Mouse (Mus musculus) heart, embryonic 15.5 days (tissue): ENCODE data around the gene Homer3. TPM values are rescaled to one million over a fixed set of nuclear protein-coding genes. Genes with fewer than 3 reads are reported as not detected.

Experiments used
- ATAC-seq: fragments of 200-750 bp; cut with Nextera tagmentation; replicated peaks from 2 replicates; pipeline ENCODE4 v1.8.0; 2017; ENCODE audit warnings: low read depth, moderate TSS enrichment; ENCODE audit not compliant: insufficient number of reproducible peaks, insufficient read depth, low FRiP score
- H3K27ac ChIP-seq: fragments of 300-500 bp; sonication (generic); 2 replicates; pipeline ENCODE4 v1.5.1; 2015; ENCODE audit warnings: mild to moderate bottlenecking, inconsistent platforms
- H3K27me3 ChIP-seq: fragments of 300-500 bp; sonication (generic); 2 replicates; pipeline ENCODE4 v1.6.1; 2015; ENCODE audit warnings: inconsistent platforms
- H3K36me3 ChIP-seq: fragments of 300-500 bp; sonication (generic); 2 replicates; pipeline ENCODE4 v1.6.1; 2015; ENCODE audit warnings: mild to moderate bottlenecking, inconsistent platforms
- H3K4me1 ChIP-seq: fragments of 300-500 bp; sonication (generic); replicated peaks from 2 replicates; pipeline ENCODE4 v1.6.1; 2015; ENCODE audit warnings: inconsistent platforms
- H3K4me2 ChIP-seq: fragments of 300-500 bp; sonication (generic); 2 replicates; pipeline ENCODE4 v1.6.1; 2015; ENCODE audit warnings: inconsistent platforms, mild to moderate bottlenecking, moderate library complexity
- H3K4me3 ChIP-seq: fragments of 300-500 bp; sonication (generic); 2 replicates; pipeline ENCODE4 v1.5.1; 2015; ENCODE audit warnings: mild to moderate bottlenecking, inconsistent platforms
- H3K9ac ChIP-seq: fragments of 300-500 bp; sonication (generic); 2 replicates; pipeline ENCODE4 v1.6.1; 2015; ENCODE audit warnings: mild to moderate bottlenecking, inconsistent platforms
- H3K9me3 ChIP-seq: fragments of 300-500 bp; sonication (generic); replicated peaks from 2 replicates; pipeline ENCODE4 v1.6.1; 2016; ENCODE audit warnings: inconsistent platforms
- WGBS: fragments of 180-500 bp; shearing (Covaris S2); methylation state at CpG from one replicate; pipeline ENCODE4 v1.1.7; 2015; ENCODE audit warnings: mixed read lengths; 5-methylcytosine and 5-hydroxymethylcytosine counted together
- polyA plus RNA-seq: library from polyadenylated mRNA; unstranded; fragments of >200 nt; fragmentation: Nextera tagmentation; extraction: Ambion mirVana; gene quantifications from 2 replicates; pipeline ENCODE4 v1.2.1, GENCODE M21; 2015

The Homer3 gene
- 24.2 and 33.6 TPM in 2 replicates for polyA plus RNA-seq

GRCm38 (mm10) chr8:70282603-70283135 is at the start of gene Homer3:
Gene Homer3, plus strand, starts transcription at chr8:70282827.
- 2% methylated on average over 36 of the region's 36 CpGs for WGBS
- Histone ChIP-seq H3K9me3 (no peaks in the 10 kb centered on the region), H3K4me3 (peak within 1 kb of the TSS; percentile 97), H3K4me2 (peak within 1 kb of the TSS; percentile 96), H3K9ac (peak within 1 kb of the TSS; percentile 96), H3K36me3 (peaks cover 25% of the 10 kb centered on the region), H3K27ac (peak within 1 kb of the TSS; percentile 86), H3K27me3 (no peaks in the 10 kb centered on the region), H3K4me1 (peaks cover 43% of the 10 kb centered on the region)
- ATAC-seq: peak; percentile 87

DNA sequence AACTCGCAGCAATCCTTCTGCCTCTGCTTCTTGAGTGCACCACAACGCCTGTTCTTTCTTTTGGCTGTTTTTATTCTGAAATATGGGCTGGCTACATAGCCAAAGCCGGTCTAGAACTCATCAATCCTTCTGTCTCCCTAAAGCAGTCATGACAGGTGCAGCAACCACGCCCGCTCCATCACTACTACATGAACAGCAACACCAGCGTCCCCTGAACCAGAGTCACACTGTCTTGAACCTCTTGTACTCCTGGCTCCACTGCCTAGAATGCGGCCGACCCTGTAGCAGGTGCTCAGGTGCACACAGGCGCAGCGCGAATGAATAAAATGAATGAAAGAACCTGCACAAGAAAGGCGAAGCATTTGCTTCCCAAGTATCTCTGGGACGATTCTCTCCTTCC is 49.0 kb upstream of the Homer3 start:
- Histone ChIP-seq H3K27ac (peak overlapping the region; percentile 93; the same call in 1 of the 2 replicates), H3K9me3 (no peaks in the 10 kb centered on the region), H3K27me3 (no peaks in the 10 kb centered on the region), H3K9ac (peak overlapping the region; percentile 76), H3K4me1 (peaks cover 20% of the 10 kb centered on the region), H3K4me3 (peak overlapping the region; percentile 78), H3K4me2 (peak overlapping the region; percentile 84), H3K36me3 (peaks cover 44% of the 10 kb centered on the region)
- ATAC-seq: no peak
- 5% methylated on average over 13 of the region's 13 CpGs for WGBS

GRCm38 (mm10) chr8:70234080-70234780 is 48.4 kb upstream of the Homer3 start, which contains the start of the genes Sugp2 and Armc6:
Gene Sugp2, plus strand, starts transcription at chr8:70234226.
Gene Armc6, minus strand, starts transcription at chr8:70234466.
- Histone ChIP-seq H3K9me3 (no peaks in the 10 kb centered on the region), H3K4me3 (peak within 1 kb of the TSS; percentile 78), H3K27me3 (no peaks in the 10 kb centered on the region), H3K4me2 (peak within 1 kb of the TSS; percentile 84), H3K36me3 (peaks cover 44% of the 10 kb centered on the region), H3K9ac (peak within 1 kb of the TSS; percentile 76), H3K4me1 (peaks cover 20% of the 10 kb centered on the region), H3K27ac (peak within 1 kb of the TSS; percentile 93)
- peak; percentile 97 for ATAC-seq
- whole genome bisulfite sequencing: under 1% methylated on average over 67 of the region's 67 CpGs

DNA sequence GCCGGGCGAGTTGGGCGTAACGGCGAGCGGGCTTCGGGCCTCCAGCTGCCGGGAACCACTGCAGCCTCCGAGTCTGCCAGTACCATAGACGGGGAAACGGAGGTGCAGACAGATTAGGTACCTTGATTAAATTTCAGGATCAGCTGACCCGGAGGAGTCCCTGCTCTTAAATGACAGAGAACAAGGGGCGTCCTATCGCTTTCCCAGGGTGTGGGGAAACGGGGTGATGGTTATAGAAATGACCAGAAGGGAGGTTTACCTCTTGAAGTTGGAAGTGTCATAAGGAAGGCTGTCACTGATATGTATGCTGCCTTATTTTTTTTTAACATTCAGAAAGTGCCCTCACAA is 47.9 kb upstream of the Homer3 start:
- no peak for ATAC-seq
- peak overlapping the region; percentile 78 for H3K4me3 ChIP-seq
- peaks cover 42% of the 10 kb centered on the region for H3K36me3 ChIP-seq
- WGBS: 0% methylated on average over 15 of the region's 15 CpGs
- peaks cover 20% of the 10 kb centered on the region for H3K4me1 ChIP-seq
- no peaks in the 10 kb centered on the region for H3K9me3 ChIP-seq
- H3K27me3 ChIP-seq: no peaks in the 10 kb centered on the region
- H3K27ac ChIP-seq: peak overlapping the region; percentile 93
- peak overlapping the region; percentile 76 for H3K9ac ChIP-seq
- peak overlapping the region; percentile 84 for H3K4me2 ChIP-seq

- H3K36me3 ChIP-seq: peaks cover 61% of the 10 kb centered on the region
- no peaks in the 10 kb centered on the region for H3K9me3 ChIP-seq
- no peak for ATAC-seq
- H3K4me2 ChIP-seq: no peak overlapping the region
- H3K4me3 ChIP-seq: no peak overlapping the region
- H3K27me3 ChIP-seq: no peaks in the 10 kb centered on the region
- peaks cover 20% of the 10 kb centered on the region for H3K4me1 ChIP-seq
- no peak overlapping the region for H3K27ac ChIP-seq
- no peak overlapping the region for H3K9ac ChIP-seq
- 64% methylated on average over 2 of the region's 2 CpGs for WGBS
Measured at GRCm38 (mm10) chr8:70237842-70238241, 44.8 kb upstream of the Homer3 start.

GRCm38 (mm10) chr8:70240642-70241041 is 42.0 kb upstream of the Homer3 start:
- peaks cover 6% of the 10 kb centered on the region for H3K4me1 ChIP-seq
- H3K27ac ChIP-seq: no peak overlapping the region
- H3K4me3 ChIP-seq: no peak overlapping the region
- H3K4me2 ChIP-seq: no peak overlapping the region
- H3K9me3 ChIP-seq: no peaks in the 10 kb centered on the region
- WGBS: 89% methylated on average over 5 of the region's 5 CpGs
- peaks cover 83% of the 10 kb centered on the region for H3K36me3 ChIP-seq
- no peak for ATAC-seq
- H3K27me3 ChIP-seq: no peaks in the 10 kb centered on the region
- H3K9ac ChIP-seq: no peak overlapping the region

DNA sequence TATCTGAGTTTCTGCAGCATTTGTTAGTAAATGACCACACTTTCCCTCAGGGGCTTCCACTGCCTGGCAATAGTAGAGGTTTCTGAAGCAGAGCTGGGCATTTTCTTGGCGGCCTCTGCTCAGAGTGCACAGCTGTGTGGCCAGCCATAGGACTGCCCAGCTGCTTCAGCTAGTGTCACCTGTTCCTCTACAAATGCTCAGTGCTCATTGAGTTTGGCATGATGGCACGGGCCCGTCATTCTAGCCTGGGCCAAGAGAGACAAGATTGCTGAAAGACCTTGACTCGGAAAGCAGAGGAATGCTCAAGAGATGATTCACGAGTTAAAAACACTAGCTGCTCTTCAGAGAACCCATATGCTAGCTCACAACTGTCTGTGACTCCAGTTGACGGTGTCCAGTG is 36.0 kb upstream of the Homer3 start:
- Histone ChIP-seq H3K4me3 (no peak overlapping the region), H3K4me2 (no peak overlapping the region), H3K27ac (no peak overlapping the region), H3K9ac (no peak overlapping the region), H3K9me3 (no peaks in the 10 kb centered on the region), H3K27me3 (no peaks in the 10 kb centered on the region), H3K4me1 (no peaks in the 10 kb centered on the region), H3K36me3 (peaks cover 89% of the 10 kb centered on the region)
- ATAC-seq: no peak
- WGBS: 82% methylated on average over 6 of the region's 6 CpGs

DNA sequence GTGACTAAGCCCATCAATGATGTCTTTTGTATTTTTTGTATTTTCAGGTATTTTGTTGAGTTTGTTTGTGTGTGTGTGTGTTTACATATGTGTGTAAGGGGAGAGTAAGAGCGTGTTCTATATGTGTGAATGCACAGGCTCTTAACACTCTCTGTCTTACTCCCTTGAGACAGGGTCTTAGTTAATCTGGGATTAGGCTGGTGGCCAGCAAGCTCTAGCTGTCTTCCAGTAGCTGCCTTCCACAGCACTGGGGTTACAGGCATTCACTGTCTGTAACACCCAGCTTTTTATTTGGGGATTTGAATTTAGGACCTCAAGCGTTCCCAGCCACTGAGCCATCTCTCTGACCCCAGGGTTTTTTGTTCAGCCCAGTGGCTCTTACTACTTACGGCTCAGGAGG is 34.8 kb upstream of the Homer3 start:
- Histone ChIP-seq H3K4me3 (no peak overlapping the region), H3K27ac (no peak overlapping the region), H3K9me3 (no peaks in the 10 kb centered on the region), H3K4me2 (no peak overlapping the region), H3K27me3 (no peaks in the 10 kb centered on the region), H3K9ac (no peak overlapping the region), H3K36me3 (peaks cover 89% of the 10 kb centered on the region), H3K4me1 (no peaks in the 10 kb centered on the region)
- 93% methylated on average over 3 of the region's 3 CpGs for WGBS
- ATAC-seq: no peak

DNA sequence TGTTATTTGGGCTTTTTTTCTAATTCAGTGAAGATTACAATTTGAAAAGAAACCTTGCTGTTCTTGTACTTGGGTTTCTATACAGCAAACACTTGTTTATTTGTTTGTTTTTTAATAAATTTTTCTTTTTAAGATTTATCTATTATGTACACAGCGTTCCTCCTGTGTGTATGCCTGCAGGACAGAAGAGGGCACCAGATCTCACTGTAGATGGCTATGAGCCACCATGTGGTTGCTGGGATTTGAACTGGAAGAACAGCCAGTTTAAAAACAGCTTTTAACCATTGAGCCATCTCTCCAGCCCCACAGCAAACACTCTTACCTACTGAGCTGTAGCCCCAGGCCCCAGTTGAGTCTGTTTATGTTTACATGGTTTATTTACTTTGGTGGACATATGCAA is 28.0 kb upstream of the Homer3 start:
- Histone ChIP-seq H3K9me3 (no peaks in the 10 kb centered on the region), H3K36me3 (peaks cover 91% of the 10 kb centered on the region), H3K4me1 (peaks cover 19% of the 10 kb centered on the region), H3K4me3 (no peak overlapping the region), H3K4me2 (no peak overlapping the region), H3K27me3 (no peaks in the 10 kb centered on the region), H3K9ac (no peak overlapping the region), H3K27ac (no peak overlapping the region)
- ATAC-seq: no peak
- WGBS: 83% methylated on average over 1 of the region's 1 CpGs

- no peak for ATAC-seq
- H3K4me2 ChIP-seq: no peak overlapping the region
- H3K9me3 ChIP-seq: no peaks in the 10 kb centered on the region
- 82% methylated on average over 3 of the region's 3 CpGs for WGBS
- peaks cover 94% of the 10 kb centered on the region for H3K36me3 ChIP-seq
- H3K27me3 ChIP-seq: no peaks in the 10 kb centered on the region
- peaks cover 22% of the 10 kb centered on the region for H3K4me1 ChIP-seq
- H3K9ac ChIP-seq: no peak overlapping the region
- no peak overlapping the region for H3K4me3 ChIP-seq
- no peak overlapping the region for H3K27ac ChIP-seq
Measured at GRCm38 (mm10) chr8:70257456-70257855, 25.2 kb upstream of the Homer3 start.

DNA sequence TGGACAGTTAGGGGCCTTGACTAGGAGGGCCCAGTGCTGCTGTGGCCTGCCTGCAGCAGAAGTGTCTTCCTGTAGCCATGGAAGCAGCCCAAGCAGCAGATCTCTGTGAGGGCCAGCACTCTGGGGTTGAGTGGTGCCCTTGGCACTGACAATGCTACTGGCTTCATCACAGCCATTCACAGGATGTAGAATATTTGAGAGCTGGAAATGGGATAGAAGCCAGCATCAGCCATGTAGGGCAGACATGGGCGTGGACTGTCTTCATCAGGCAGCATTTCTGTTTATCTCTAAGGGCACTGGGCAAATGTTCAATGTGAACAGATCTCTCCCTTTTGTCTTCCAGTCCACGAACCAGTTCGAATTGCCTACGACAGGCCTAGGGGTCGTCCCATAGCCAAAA is 24.0 kb upstream of the Homer3 start:
- Histone ChIP-seq H3K9me3 (no peaks in the 10 kb centered on the region), H3K27ac (peak overlapping the region; percentile 80), H3K4me1 (peaks cover 22% of the 10 kb centered on the region), H3K9ac (no peak overlapping the region; the same call in 1 of the 2 replicates), H3K4me3 (no peak overlapping the region), H3K4me2 (no peak overlapping the region), H3K27me3 (no peaks in the 10 kb centered on the region), H3K36me3 (peaks cover 94% of the 10 kb centered on the region)
- ATAC-seq: peak; percentile 63
- WGBS: 63% methylated on average over 5 of the region's 5 CpGs

DNA sequence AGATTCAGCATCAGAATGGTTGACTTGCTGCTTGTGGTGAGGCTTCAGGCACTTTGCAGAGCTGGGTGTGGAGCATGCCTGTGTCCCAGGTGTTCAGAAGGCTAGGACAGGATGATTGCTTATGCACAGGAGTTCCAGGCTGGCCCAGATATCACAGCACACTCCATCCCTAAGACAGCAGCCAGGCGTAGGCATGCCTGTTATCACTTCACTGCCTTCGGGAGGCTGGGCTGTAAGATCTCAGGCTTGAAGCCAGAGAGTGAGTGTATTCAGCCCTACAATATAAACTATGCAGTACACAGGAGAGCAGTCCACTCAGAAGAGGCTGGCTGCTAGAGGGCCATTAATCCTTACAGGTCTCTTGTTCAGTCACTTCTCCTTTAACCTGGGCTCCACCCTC is 23.6 kb upstream of the Homer3 start:
- Histone ChIP-seq H3K27me3 (no peaks in the 10 kb centered on the region), H3K27ac (peak overlapping the region; percentile 80), H3K4me2 (no peak overlapping the region), H3K9ac (no peak overlapping the region), H3K36me3 (peaks cover 93% of the 10 kb centered on the region), H3K9me3 (no peaks in the 10 kb centered on the region), H3K4me1 (peaks cover 22% of the 10 kb centered on the region), H3K4me3 (no peak overlapping the region)
- peak; percentile 70 for ATAC-seq
- 25% methylated on average over 2 of the region's 2 CpGs for WGBS
